Mouse (Mus musculus): ENCODE data around the gene Arhgef15.
"Not testable (repeated sequence)": the region's sequence is repeated elsewhere in the genome, so short reads cannot be mapped to it uniquely, and the experiment has no call there.

The Arhgef15 gene

DNA sequence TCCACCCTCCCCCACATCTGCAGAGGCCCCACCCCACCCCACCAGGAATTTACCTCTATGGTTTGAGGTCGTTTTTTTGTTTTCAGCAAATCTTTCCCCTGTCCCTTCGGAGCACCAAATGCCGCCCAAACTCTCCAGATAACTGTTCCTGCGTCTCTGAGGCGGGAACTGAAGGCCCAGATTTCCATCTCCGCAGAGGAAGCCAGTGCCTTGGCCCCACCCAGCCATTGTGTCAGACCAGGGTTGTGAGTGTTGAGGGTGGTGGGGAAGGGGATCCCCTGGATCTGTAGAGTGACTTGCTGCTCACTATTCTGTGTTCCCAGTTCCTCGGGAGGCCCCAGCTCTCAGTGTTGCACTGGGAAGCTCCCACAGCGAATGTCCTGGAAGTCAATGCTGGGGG, at the start of gene Arhgef15:
TSS of gene Arhgef15 (minus strand) at position 173 of the 400 bp plus-strand sequence.
- DNase-seq (ENCODE audit: low read depth, low spot score) = no peak

DNA sequence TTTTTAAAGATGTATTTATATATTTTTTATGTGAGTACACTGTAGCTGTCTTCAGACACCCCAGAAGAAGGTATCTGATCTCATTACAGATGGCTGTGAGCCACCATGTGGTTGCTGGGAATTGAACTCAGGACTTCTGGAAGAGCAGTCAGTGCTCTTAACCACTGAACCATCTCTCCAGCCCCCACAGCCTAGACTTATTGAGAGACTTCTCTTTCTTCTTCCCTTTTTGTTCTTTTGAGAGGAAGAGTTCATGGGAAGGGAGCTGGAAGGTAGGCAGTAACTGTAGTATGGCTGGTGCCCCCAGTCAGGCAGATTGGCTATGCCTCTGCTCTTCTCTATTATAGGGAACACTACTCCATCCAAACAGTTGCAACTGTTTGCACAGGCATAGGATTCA, 49.3 kb upstream of the Arhgef15 start:
- DNase-seq (ENCODE audit: low read depth, low spot score) = not testable (repeated sequence)

DNA sequence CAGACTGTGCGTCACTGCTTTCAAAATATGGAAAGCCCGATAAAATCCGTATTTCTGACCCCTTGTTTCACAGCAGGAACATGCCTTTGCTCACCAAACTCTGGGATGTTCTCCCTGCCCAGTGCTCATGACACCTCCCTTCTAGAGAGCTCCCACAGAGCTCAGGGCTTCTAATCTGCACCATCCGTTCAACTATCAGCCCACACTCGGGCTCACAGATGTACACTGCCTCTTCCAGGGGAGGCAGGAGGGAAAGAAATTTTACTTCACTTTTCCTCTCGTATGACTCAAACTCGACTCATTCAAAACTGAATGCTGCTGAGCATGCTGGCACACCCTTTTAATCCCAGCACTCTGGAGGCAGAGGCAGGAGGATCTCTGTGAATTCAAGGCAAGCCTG, 47.9 kb upstream of the Arhgef15 start:
- DNase-seq (ENCODE audit: low read depth, low spot score) = no peak

DNA sequence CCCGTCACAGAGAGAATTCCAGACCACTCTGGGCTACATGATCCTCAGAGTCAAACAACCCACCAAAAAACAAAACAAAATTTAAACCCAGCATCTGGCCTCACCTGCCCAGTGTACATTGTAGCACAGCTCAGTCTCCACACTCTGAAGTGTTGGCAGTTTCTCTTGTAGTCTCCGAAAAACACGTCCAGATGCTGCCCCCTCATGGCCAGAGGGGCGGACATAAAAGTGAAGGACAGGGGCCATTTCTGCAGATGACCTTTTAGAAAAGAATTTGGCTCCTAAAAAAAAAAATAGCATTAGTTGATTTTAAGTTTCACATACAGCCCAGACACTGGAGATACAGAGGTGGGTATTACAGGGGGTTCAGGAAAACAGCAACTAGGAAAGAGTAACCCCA, 46.3 kb upstream of the Arhgef15 start:
- no peak for DNase-seq (ENCODE audit: low read depth, low spot score)

DNA sequence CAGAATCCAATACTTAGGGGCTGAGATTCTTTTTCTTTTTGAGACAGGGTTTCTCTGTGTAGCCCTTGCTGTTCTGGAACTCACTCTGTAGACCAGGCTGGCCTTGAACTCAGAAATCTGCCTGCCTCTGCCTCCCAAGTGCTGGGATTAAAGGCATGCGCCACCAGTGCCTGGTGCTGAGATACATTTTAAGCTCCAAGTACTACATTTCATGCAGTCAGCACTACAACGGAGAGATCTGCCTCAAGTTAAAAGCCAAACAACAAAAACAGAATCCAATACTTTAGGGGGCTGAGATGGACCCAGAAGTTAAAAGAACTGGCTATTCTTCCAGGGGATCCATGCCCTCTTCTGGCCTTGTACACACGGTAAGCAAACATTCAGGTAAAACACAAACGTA, 45.5 kb upstream of the Arhgef15 start:
- DNase-seq (ENCODE audit: low read depth, low spot score) = not testable (repeated sequence)

DNA sequence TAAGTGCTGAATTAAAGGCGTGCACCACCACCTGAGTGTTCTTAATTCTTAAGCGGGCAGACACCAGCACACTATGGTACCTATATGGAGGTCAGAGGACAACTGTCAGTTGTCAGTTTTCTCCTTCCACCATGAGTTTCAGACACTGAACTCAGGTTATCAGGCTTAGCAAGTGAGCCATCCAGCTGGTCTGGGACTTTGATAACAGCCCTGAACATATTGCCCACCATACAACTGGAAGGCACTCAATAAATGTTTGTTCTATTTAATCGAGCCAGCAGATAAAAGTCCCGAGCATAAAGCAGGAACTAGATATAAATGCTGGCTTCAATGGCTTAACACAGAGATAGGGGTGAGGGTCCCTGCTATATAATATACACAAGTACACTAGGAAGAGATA, 39.8 kb upstream of the Arhgef15 start:
- no peak for DNase-seq (ENCODE audit: low read depth, low spot score)

DNA sequence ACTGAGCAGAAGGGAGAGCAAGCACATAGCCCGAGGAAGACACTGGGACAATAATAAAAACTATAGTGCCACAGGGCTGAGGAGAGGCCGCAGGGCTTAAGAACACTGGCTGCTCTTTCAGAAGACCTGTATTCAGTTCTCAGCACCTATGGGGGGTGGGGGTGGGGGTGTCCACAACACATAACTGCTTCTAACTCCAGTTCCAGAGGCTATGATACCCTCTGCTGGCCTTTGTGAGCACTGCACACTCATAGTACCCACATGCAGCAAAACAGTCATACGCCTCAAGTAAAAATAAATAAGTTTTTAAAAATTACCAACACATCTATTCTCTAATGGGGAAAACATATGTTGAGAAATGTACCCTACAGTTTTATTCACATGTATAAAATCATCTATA, 37.1 kb upstream of the Arhgef15 start:
- peak; percentile 25 for DNase-seq (ENCODE audit: low read depth, low spot score)

DNA sequence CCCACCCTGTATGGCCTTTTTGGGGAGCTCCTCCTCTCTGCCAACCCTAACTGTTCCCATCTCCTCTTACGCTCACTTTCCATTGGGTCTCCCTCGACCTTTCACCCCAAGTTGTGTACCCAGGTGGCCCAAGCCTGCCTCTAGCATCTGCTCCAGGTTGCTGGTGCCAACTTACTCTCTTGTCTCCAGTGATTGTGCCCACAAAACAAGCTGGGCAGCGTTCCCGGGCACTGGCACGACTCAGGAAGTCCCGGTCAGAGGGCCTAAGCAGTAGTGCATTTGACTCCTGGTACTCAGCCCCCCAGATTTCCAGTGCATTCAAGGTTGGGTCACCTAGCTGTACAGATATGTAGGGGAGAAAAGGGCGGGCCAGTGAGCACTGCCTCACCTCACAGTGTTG, 35.8 kb upstream of the Arhgef15 start:
- no peak for DNase-seq (ENCODE audit: low read depth, low spot score)

DNA sequence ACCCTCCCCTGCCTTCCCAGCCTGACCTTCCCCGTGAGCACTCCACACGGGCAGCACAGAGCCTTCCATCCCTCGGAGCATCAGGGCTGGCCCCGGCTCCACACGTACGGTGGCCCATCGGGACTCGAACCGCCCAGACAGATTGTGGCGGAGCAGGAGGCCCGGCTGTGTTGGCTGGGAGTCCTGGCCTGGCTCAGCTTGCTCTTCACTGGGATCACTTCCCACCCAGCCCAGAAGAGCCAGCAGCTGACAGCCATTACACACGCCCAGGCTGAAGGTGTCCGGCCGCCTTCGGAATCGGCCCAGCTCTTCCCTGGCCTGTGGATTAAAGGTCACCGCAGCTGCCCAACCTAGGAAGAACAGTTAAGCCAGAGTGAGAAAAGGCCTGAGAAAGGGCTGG, 31.1 kb upstream of the Arhgef15 start:
- no peak for DNase-seq (ENCODE audit: low read depth, low spot score)

DNA sequence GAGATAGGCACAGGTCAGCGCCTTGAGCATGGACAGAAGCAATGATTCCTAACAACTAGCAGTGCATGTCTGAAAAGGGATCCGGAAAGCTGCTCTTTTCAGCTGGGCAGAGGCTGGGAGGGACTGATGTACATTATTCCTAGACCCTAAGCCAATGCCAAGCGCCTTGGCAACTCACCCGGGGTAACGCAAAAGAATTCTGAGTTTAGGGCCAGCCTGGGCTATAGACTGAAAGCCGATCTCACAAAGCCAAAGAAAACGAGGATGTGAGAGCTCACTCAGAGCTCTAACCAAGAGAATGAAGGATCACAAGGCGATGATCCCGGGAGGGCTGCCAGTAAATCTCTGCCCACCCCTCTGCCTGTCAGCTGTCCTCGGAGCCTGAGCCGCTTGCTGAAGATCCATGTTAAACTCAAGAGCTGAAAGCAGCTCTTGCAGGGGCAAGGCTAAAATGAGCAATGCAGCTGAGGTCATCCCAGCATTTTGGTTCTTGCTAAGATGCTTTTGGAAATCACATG, 30.1 kb upstream of the Arhgef15 start:
- DNase-seq (ENCODE audit: low read depth, low spot score) = no peak

DNA sequence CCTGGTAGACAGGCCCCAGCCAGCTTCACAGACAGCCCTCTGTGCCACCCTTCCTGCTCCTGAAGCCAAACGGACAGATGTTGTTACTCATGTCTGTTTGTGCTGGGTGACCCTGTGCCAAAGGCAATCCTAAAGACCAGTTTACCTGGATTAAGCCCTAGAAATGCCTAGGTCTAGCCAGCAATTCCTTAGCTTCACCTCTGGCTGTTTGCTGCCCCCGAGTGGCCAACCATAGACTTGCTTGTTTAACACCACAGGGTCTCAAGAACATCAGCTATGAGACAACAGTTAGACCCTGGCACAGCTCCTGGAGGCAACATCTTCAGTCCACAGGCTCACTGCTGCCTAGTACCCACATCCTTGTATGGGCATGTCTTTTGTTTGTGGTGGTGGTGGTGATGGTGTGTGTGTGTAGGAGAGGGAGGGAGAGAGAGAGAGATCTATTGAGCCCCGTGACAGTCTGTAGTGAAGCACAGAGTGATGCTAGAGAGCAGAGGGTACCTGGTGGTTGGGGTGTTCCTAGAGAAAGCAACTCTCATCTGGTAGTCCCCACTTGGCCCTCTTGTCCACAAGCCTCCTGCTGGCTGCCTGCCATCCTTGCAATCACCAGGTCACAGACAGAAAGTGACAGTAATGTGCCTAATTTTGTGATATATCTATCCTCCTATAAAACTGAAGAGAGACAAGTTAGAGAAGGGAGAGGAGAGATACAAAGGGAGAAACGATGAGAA, 25.5 kb upstream of the Arhgef15 start:
- DNase-seq (ENCODE audit: low read depth, low spot score) = peak; percentile 82

DNA sequence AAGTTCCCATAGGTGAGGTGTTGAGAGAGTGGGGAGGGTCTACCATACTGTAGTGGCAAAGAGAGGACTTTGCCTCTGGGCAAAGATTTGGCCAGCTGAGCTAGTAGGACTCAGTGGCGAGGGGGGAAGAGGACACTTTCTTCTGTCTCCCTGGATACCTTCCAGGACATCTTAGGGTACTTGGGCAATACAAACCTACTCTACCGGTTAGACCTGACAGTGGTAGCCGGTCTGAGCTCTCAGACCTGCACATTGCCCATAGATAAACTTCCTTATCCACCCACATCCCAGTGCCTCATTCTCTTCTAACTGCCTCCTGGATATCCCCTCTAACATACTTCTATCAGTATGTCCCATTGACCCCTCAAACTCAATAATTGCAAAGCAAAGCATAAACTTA, 23.6 kb upstream of the Arhgef15 start:
- no peak for DNase-seq (ENCODE audit: low read depth, low spot score)

DNA sequence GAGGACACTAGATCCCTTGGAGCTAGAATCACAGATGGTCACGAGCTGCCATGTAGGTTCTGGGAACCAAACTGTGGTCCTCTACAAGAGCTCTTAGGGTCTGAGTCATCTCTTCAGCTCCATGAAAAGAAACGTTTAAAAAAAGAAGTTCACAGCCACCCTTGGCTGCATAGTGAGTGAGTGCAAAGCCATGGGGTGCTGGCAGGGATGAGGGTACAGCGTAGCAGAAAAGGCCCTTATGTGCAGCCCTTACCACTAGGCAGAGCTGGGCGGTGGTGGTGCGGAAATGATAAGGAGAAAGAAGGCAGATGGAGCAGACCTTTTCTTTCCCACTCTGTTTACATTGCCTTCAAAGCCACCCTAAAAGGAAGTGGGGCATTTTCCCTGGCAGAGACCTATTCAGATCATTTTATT, 22.0 kb upstream of the Arhgef15 start:
- DNase-seq (ENCODE audit: low read depth, low spot score) = no peak

DNA sequence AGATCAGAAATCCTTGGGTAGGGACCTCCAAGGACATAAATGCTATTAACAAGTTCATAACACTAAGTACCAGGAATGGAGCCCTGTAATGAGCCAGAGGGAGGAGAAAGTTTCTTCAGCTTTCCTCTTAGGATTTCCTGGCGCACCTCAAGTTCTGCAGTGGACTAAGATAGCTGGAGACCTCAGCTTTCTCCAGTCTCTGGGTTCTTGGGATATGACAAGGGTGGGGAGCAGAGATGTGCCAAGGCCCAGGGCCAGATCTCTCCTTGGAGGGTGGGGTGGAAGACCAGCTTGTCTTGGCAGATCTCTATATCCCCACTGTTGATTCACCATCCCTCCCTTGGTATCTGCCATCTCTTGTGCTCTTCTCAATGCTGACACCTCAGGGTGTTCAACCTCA, 18.3 kb upstream of the Arhgef15 start:
- no peak for DNase-seq (ENCODE audit: low read depth, low spot score)

DNA sequence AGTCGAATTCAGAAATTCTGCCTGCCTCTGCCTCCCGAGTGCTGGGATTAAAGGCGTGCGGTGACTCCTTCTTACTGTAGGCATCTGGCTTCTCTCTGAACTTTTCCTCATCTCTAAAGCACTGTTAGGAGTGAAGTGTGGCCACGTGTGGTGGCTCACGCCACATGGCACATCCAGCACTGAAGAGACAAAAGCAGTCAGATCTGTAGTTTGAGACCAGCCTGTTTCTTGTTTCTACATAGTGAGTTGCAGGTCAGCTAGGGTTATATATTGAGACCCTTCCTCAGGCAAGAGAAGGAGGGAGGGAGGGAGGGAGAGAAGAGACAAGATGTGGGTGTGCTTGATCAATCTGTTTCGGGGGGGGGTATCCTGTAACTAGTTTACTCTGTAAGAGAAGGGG, 17.8 kb upstream of the Arhgef15 start, which contains the start of gene Rangrf:
TSS of gene Rangrf (minus strand) at position 101 of the 400 bp plus-strand sequence.
- DNase-seq (ENCODE audit: low read depth, low spot score) = no peak

DNA sequence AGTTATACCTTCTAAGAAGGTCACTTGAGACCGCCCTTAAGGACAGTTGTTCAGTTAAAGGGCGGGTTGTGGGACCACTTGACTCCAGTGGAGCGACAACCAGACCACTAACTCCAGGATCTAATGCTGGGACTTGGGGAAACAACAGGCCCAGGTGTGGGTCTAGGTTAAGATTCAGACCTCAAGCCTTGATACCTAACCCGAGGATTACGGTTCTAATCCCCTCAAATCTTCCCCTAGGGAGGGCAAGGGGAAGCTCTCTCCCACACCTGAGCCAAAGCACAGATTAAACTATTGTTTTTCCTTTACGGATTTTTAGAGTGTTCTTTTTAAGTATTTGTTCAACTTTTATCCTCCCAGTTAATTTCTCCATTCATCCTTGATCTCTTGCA, 16.8 kb upstream of the Arhgef15 start:
- no peak for DNase-seq (ENCODE audit: low read depth, low spot score)

DNA sequence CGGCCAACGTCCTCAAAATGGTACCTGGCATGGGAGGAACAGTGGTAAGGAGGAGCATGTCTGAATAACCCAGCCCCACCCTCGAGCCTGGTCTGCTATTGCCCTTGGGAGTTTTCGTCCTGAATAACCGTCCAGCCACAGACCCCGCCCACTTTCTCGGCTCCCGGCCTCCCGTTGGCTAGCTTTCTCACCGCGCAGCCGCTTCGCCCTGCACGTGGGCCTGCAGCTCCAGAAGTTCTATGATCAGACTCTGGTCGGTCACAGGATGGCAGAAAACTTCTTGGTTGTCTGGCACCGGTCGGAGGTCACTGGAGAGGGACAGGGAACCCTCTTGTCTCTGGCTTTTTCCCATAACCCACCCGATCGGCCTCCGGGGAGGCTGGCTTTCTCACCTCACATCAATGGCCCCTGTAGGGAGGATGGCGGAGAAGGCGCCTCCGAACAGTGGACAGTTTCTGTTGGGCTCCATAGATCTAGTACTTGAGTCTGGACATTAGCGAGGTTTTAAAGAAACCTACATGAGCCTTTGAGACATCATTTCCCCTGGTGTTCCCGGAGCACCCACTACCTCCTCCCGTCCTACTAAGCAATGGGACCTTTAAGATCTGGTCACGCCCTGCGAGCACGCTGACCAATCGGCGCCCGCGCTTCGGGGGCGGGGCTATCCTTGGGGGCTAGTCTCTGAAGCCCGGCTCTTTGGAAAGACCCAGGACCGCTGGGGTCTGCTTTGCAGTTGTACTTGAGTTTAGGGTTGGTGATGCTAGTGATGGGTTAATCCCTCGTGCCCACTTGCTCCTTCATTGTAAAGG, 16.2 kb upstream of the Arhgef15 start:
- peak; percentile 83 for DNase-seq (ENCODE audit: low read depth, low spot score)

DNA sequence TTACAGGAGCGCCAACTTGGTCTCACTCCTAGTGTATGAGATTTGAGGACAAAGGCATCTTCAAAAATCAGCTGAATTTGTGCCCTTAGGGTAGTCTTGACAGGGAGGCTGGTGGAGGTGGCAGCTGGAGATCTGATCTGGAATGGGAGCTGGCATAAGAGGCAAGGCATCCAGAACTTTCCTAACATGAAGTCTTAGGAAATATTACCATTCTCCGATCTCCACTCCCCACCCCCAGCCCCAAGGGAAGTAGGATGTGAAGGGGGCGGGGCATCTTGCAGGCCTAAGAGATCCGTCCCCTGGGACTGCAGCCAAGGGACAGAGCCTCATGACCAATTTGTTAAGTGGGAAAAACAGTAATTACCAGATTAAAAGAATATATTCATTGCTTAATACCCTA, 13.0 kb upstream of the Arhgef15 start:
- no peak for DNase-seq (ENCODE audit: low read depth, low spot score)

DNA sequence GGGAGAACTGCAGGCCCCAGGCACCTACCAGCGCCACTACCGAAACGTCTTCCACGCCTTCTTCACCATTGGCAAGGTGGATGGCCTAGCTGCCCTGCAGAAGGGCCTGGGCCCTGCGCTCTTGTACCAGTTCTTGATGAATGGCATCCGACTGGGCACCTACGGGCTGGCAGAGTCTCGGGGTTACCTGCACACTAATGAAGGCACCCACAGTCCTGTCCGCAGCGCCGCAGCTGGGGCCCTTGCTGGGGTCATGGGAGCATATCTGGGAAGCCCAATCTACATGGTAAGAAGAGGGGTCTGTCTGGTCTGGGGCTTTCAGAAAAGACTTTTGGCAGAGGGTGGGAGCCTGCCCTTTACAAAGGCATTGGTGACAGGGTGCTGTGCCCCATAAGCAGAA, 11.5 kb upstream of the Arhgef15 start:
- DNase-seq (ENCODE audit: low read depth, low spot score) = no peak

DNA sequence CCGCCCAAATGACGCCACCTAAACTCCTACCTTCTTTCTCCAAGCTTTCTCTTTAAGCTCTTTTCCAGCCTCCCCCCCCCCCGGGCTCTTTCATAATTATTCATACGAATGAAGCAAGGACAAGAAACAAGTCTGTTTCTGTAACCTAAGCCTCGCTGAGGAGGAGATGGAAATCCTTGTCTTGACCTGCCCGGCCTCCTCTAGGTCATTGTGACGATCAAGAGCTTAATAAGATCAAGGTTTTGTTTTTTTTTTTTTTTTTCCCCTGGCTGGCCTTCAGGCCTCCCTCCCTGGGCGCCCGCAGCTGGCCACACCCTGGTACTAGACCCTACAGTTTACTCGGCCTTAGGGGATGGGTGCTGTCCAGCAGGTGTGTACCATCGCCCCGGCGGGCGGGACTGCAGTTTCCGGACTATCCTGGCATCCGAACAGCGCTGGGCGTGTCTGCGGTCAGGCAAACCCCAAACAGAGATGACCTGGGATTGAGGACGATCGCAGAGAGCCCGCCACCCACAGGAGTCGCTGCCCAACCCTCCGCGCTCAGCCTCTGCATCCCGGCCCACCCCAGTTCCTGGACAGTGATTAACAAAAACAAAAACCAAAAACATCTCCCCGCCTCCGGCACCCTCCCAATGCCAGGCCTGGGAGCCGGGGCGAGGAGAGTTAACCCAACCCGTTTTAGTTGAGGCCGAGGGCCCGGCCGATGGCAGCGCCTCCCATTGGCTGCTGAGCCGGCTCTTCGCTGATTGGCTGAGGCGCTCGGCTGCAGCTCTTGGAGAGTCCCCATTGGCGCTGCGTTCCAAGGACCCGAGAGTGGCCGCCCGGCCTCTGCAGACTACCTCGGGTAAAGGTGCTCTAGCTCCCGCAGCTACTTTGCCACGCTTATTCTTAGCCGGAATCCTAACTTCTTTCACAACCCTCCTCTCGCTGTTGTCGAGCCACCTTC, 10.3 kb upstream of the Arhgef15 start, which contains the start of gene Slc25a35:
TSS of gene Slc25a35 (plus strand) at position 795 of the 946 bp plus-strand sequence.
- peak; percentile 91 for DNase-seq (ENCODE audit: low read depth, low spot score)

DNA sequence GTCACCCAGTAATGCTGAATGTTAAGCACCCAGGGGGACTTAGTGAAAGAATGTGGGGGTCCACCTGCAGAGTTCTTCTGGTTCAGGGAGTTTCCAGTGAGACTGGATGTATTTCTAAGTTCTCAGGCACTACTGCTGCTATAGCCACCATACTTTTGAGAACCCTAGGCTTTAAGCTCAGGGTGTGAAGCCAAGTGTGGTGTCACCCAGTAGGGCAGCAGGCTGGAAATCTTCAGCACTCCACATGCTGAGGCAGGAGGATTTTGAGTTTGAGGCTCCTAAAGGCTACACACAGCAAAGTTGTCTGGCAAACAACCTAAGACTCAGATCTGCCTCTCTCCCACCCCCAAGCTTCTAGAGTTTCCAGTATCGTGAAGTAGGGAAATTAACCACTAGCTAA, 9.3 kb upstream of the Arhgef15 start:
- DNase-seq (ENCODE audit: low read depth, low spot score) = no peak

DNA sequence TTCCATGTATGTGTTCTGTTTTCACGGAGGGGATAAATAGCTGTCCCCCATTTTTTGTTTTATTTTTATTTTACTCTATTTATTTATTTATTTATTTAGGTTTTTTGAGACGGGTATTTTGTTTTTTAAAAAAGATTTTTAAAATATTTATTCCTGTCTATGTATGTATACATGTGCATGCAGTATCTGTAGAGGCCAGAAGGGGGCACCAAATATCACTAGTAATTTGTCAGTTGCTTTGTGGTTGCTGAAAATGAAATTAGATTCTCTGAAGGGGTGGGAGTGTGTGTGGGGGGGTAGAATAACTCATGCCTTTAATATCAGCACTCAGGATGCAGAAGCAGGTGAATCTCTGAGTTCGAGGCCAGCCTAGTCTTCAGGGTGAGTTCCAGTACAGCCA, 8.6 kb upstream of the Arhgef15 start:
- peak; percentile 89 for DNase-seq (ENCODE audit: low read depth, low spot score)

All from CD4-positive, CD25-positive, alpha-beta regulatory T cell, adult 2 months (primary cell).